Mouse (Mus musculus) stomach, embryonic 14.5 days (tissue): ENCODE measurements around the gene Birc6. TPM values are rescaled to one million over a fixed set of nuclear protein-coding genes. Genes with fewer than 3 reads are reported as not detected.
"Not testable (repeated sequence)": the region's sequence is repeated elsewhere in the genome, so short reads cannot be mapped to it uniquely, and the experiment has no call there.

Source experiments
- ATAC-seq: fragments of 200-750 bp; cut with Nextera tagmentation; 2 replicates; pipeline ENCODE4 v1.8.0; 2017; ENCODE audit warnings: low read depth, moderate TSS enrichment; ENCODE audit not compliant: insufficient number of reproducible peaks, insufficient read depth, low FRiP score
- H3K27ac ChIP-seq: fragments of 300-500 bp; sonication (generic); 2 replicates; pipeline ENCODE4 v1.5.1; 2014; ENCODE audit warnings: mild to moderate bottlenecking, low read length, moderate library complexity, mixed read lengths
- H3K27me3 ChIP-seq: fragments of 300-500 bp; sonication (generic); 2 replicates; pipeline ENCODE4 v1.6.1; 2014; ENCODE audit warnings: low read length, control low read depth, mixed read lengths; ENCODE audit not compliant: control insufficient read depth, insufficient read depth
- H3K36me3 ChIP-seq: fragments of 300-500 bp; sonication (generic); 2 replicates; pipeline ENCODE4 v1.6.1; 2014; ENCODE audit warnings: mild to moderate bottlenecking, control low read depth, low read length, moderate library complexity, mixed read lengths; ENCODE audit not compliant: control insufficient read depth, insufficient read depth
- H3K4me1 ChIP-seq: fragments of 300-500 bp; sonication (generic); 2 replicates; pipeline ENCODE4 v1.6.1; 2014; ENCODE audit warnings: low read length, control low read depth, mixed read lengths; ENCODE audit not compliant: control insufficient read depth, insufficient read depth
- H3K4me2 ChIP-seq: fragments of 300-500 bp; sonication (generic); replicated peaks from 2 replicates; pipeline ENCODE4 v1.6.1; 2014; ENCODE audit warnings: low read depth, low read length, control low read depth
- H3K4me3 ChIP-seq: fragments of 300-500 bp; sonication (generic); 2 replicates; pipeline ENCODE4 v1.5.1; 2014; ENCODE audit warnings: low read depth, low read length, control low read depth
- H3K9ac ChIP-seq: fragments of 300-500 bp; sonication (generic); replicated peaks from 2 replicates; pipeline ENCODE4 v1.6.1; 2014; ENCODE audit warnings: low read depth, mild to moderate bottlenecking, control low read depth, low read length, moderate library complexity, mixed read lengths
- H3K9me3 ChIP-seq: fragments of 300-500 bp; sonication (generic); 2 replicates; pipeline ENCODE4 v1.6.1; 2016; ENCODE audit warnings: low read depth, low read length, control low read depth; ENCODE audit not compliant: control insufficient read depth
- WGBS: fragments of 180-500 bp; shearing (Covaris S2); extraction: QIAGEN DNeasy Blood & Tissue Kit; methylation state at CpG from one replicate; pipeline ENCODE4 v1.1.7; 2014; 5-methylcytosine and 5-hydroxymethylcytosine counted together
- polyA plus RNA-seq: library from polyadenylated mRNA; unstranded; fragments of >200 nt; fragmentation: Nextera tagmentation; extraction: Ambion mirVana; gene quantifications from 2 replicates; pipeline ENCODE4 v1.2.1, GENCODE M21; 2014

The Birc6 gene
- polyA plus RNA-seq, 1 experiment from 2014 or later: 130 TPM

GRCm38 (mm10) chr17:74670031-74670430 is 141.9 kb downstream of the Birc6 start:
- no peak for ATAC-seq
- no peaks in the 10 kb centered on the region for H3K4me1 ChIP-seq
- peaks cover 45% of the 10 kb centered on the region for H3K36me3 ChIP-seq
- no peak overlapping the region for H3K4me2 ChIP-seq
- no peaks in the 10 kb centered on the region for H3K27me3 ChIP-seq
- H3K9ac ChIP-seq: no peak overlapping the region
- no peak overlapping the region for H3K4me3 ChIP-seq
- H3K27ac ChIP-seq: no peak overlapping the region
- no peaks in the 10 kb centered on the region for H3K9me3 ChIP-seq
- WGBS: 88% methylated on average over 13 of the region's 13 CpGs

- Histone ChIP-seq H3K9ac (no peak overlapping the region), H3K9me3 (no peaks in the 10 kb centered on the region), H3K4me3 (no peak overlapping the region), H3K4me2 (no peak overlapping the region), H3K27me3 (no peaks in the 10 kb centered on the region), H3K27ac (no peak overlapping the region), H3K4me1 (no peaks in the 10 kb centered on the region), H3K36me3 (peaks cover 54% of the 10 kb centered on the region)
- ATAC-seq: no peak
- 86% methylated on average over 4 of the region's 4 CpGs for WGBS
These were observed 144.4 kb downstream of the Birc6 start for GRCm38 (mm10) chr17:74672446-74672845.

GRCm38 (mm10) chr17:74673251-74673650 is 145.2 kb downstream of the Birc6 start:
- H3K36me3 ChIP-seq: peaks cover 58% of the 10 kb centered on the region
- H3K4me1 ChIP-seq: no peaks in the 10 kb centered on the region
- H3K9ac ChIP-seq: no peak overlapping the region
- no peaks in the 10 kb centered on the region for H3K9me3 ChIP-seq
- no peak for ATAC-seq
- H3K27me3 ChIP-seq: no peaks in the 10 kb centered on the region
- no peak overlapping the region for H3K27ac ChIP-seq
- no peak overlapping the region for H3K4me2 ChIP-seq
- H3K4me3 ChIP-seq: no peak overlapping the region

DNA sequence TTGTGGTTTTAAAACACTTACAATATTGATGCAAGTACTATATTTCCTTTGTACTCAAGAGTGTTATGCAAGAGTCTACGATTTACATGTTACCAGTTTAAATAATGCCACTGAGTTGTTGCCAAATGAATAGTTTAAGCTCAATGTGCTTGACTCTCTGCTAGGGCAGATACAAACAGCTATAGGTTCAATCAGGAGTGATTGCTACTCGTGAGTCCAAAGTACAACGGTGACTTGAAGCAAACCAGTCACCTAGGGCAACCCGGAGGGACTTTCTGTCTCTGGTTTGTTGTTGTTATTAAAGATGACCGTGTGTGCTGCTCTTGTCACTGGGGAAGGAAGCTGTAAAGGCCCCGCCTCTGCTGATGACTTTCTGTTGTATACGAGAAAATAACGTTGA is 150.0 kb downstream of the Birc6 start:
- Histone ChIP-seq H3K36me3 (peaks cover 41% of the 10 kb centered on the region), H3K4me1 (no peaks in the 10 kb centered on the region), H3K9ac (no peak overlapping the region), H3K27me3 (no peaks in the 10 kb centered on the region), H3K4me2 (no peak overlapping the region), H3K27ac (no peak overlapping the region), H3K9me3 (no peaks in the 10 kb centered on the region), H3K4me3 (no peak overlapping the region)
- WGBS: 91% methylated on average over 8 of the region's 8 CpGs
- ATAC-seq: no peak

DNA sequence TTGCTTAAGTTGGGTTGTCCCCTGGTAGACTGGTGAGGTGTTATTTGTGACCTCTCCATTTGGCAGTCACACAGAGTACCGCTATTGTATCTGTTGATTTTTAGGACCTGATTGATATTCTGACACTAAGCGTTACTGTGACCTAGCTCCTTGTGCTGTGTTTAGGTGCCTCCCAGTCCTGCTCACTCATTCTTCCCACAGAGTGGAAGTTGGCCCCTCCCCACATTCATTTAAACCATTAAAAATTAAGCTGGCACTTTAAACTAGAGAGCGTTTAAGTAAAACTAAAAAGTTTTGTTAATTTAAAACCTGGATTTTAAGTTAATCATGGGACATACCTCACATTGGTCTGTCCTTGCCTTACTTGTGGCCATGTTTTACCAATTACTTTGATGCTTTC is 156.8 kb downstream of the Birc6 start:
- no peak for ATAC-seq
- H3K27me3 ChIP-seq: no peaks in the 10 kb centered on the region
- H3K4me2 ChIP-seq: no peak overlapping the region
- H3K9ac ChIP-seq: no peak overlapping the region
- no peaks in the 10 kb centered on the region for H3K4me1 ChIP-seq
- no peak overlapping the region for H3K4me3 ChIP-seq
- peaks cover 18% of the 10 kb centered on the region; the same call in 1 of the 2 replicates for H3K36me3 ChIP-seq
- H3K9me3 ChIP-seq: no peaks in the 10 kb centered on the region
- no peak overlapping the region for H3K27ac ChIP-seq
- WGBS: 73% methylated on average over 3 of the region's 3 CpGs

- 93% methylated on average over 2 of the region's 2 CpGs for WGBS
- Histone ChIP-seq H3K9me3 (no peaks in the 10 kb centered on the region), H3K4me1 (no peaks in the 10 kb centered on the region), H3K36me3 (peaks cover 46% of the 10 kb centered on the region), H3K4me3 (no peak overlapping the region), H3K27me3 (no peaks in the 10 kb centered on the region), H3K27ac (no peak overlapping the region), H3K9ac (no peak overlapping the region), H3K4me2 (no peak overlapping the region)
- ATAC-seq: no peak
These were observed 160.5 kb downstream of the Birc6 start for GRCm38 (mm10) chr17:74688555-74688954.

DNA sequence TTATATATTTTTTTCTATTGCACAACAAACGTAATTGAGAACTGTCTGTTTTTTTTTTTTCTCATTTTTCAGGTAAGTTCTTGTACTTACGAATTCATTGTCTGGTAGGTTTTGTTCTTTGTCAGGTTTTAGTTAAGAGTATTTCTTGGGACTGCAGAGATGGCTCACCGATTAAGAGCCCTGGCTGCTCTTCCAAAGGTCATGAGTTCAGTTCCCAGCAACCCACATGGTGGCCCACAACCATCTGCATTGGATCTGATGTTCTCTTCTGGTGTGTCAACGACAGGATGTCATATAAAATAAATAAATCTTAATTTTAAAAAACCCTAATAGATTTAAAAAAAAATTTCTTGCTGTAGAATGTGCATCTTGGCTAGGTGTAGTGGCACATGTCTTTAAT is 161.3 kb downstream of the Birc6 start:
- H3K36me3 ChIP-seq: peaks cover 43% of the 10 kb centered on the region
- H3K4me2 ChIP-seq: no peak overlapping the region
- ATAC-seq: no peak
- H3K27ac ChIP-seq: no peak overlapping the region
- no peaks in the 10 kb centered on the region for H3K4me1 ChIP-seq
- no peaks in the 10 kb centered on the region for H3K9me3 ChIP-seq
- 86% methylated on average over 4 of the region's 4 CpGs for WGBS
- no peak overlapping the region for H3K4me3 ChIP-seq
- H3K9ac ChIP-seq: no peak overlapping the region
- no peaks in the 10 kb centered on the region for H3K27me3 ChIP-seq

- H3K27ac ChIP-seq, H3K4me2 ChIP-seq, H3K4me3 ChIP-seq, ATAC-seq, H3K9me3 ChIP-seq, H3K4me1 ChIP-seq, H3K27me3 ChIP-seq, H3K9ac ChIP-seq: not testable (repeated sequence)
- peaks cover 46% of the 10 kb centered on the region for H3K36me3 ChIP-seq
- 97% methylated on average over 2 of the region's 2 CpGs for WGBS
These were observed 173.6 kb downstream of the Birc6 start for GRCm38 (mm10) chr17:74701661-74702060.

GRCm38 (mm10) chr17:74705480-74705879 is 177.4 kb downstream of the Birc6 start:
- Histone ChIP-seq H3K27me3 (no peaks in the 10 kb centered on the region), H3K36me3 (peaks cover 17% of the 10 kb centered on the region), H3K4me1 (no peaks in the 10 kb centered on the region), H3K27ac (no peak overlapping the region), H3K9me3 (no peaks in the 10 kb centered on the region), H3K4me2 (no peak overlapping the region), H3K4me3 (no peak overlapping the region), H3K9ac (no peak overlapping the region)
- ATAC-seq: no peak
- WGBS: 79% methylated on average over 5 of the region's 5 CpGs
